Mouse (Mus musculus): ENCODE results near the gene Sept12. TPM values are rescaled to one million over a fixed set of nuclear protein-coding genes. Genes with fewer than 3 reads are reported as not detected.

Sept12 gene
- polyA plus RNA-seq, 1 experiment from 2014 or later: not detected

DNA sequence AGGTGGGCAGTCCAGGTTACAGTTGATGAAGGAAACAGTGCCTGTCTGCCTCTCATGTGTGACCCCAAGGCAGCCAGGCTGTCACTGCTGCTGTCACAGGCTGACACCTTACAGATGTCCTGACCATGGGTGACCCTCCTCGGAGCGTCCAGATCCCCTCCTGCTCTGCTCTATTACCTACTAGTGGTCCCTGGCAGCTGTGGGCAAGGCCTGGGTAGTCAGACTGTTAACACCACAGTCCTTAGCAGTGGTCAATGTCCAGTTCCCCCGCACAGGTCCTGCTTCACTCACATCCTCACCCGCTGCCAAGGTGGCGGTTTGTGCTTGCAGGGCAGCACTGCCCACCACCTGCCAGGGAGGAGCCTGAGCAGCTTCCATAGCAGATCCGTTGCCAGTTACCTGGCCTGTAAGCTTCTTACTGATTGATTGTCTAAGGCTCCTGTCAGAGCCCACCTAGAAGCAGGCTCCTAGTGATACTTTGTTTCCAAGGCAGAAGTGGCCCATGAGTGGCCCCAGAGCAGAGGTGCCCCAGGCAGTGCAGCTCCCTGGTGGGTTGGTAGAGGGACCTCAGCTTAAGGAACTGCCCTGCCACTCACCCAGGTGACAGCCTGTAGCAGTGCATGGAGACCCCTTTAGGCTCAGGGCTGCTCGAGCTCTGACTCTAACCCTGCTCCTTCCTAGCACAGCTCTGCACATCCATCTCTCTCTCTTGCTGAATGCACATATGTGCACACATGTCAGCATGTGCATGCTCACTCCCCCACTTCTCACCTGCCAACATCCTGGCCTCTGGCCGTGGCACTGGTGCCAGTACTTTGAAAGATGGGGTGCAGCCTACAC is 60.1 kb downstream of the Sept12 start:
- 94% methylated on average over 8 of the region's 8 CpGs for WGBS
- H3K4me1 ChIP-seq (ENCODE audit: control insufficient read depth, insufficient read depth, low read length): peaks cover 7% of the 10 kb centered on the region
- H3K9me3 ChIP-seq (ENCODE audit: control insufficient read depth, low read length): no peaks in the 10 kb centered on the region
- H3K27me3 ChIP-seq (ENCODE audit: control insufficient read depth, insufficient read depth, low read length): no peaks in the 10 kb centered on the region
- H3K27ac ChIP-seq (ENCODE audit: low read depth, low read length): no peak overlapping the region
- peaks cover 6% of the 10 kb centered on the region; the same call in 1 of the 2 replicates for H3K36me3 ChIP-seq (ENCODE audit: control insufficient read depth, insufficient read depth, low read length)
- ATAC-seq (ENCODE audit: low FRiP score) (no peak), DNase-seq (ENCODE audit: low spot score, missing footprints) (no peak)
- H3K9ac ChIP-seq (ENCODE audit: low read length): no peak overlapping the region
- no peak overlapping the region for H3K4me2 ChIP-seq
- no peak overlapping the region for H3K4me3 ChIP-seq (ENCODE audit: low read depth, low read length)

Other genes starting within 250 kb of the Sept12 start
- gene Cdip1, start 207.6 kb downstream of the Sept12 start, polyA plus RNA-seq (2014; fragmentation: Nextera tagmentation; extraction: Ambion mirVana): 85.7 and 85.8 TPM in 2 replicates
- 0.29 TPM in 1 of 2 replicates, not detected in the other for gene 4930562C15Rik, start 162.4 kb downstream of the Sept12 start, polyA plus RNA-seq (2014; fragmentation: Nextera tagmentation; extraction: Ambion mirVana)
- gene Ubald1, start 117.5 kb downstream of the Sept12 start, polyA plus RNA-seq (2014; fragmentation: Nextera tagmentation; extraction: Ambion mirVana): 22.1 and 22.2 TPM in 2 replicates
- gene Mgrn1, start 111.6 kb downstream of the Sept12 start, polyA plus RNA-seq (2014; fragmentation: Nextera tagmentation; extraction: Ambion mirVana): 63.8 and 66.9 TPM in 2 replicates
- gene Nudt16l1, start 59.1 kb downstream of the Sept12 start, polyA plus RNA-seq (2014; fragmentation: Nextera tagmentation; extraction: Ambion mirVana): 120 and 132 TPM in 2 replicates
- gene Anks3, start 33.6 kb downstream of the Sept12 start, polyA plus RNA-seq (2014; fragmentation: Nextera tagmentation; extraction: Ambion mirVana): 39.8 and 42.4 TPM in 2 replicates
- not detected in 2 replicates for gene Smim22, start 9.4 kb upstream of the Sept12 start, polyA plus RNA-seq (2014; fragmentation: Nextera tagmentation; extraction: Ambion mirVana)
- 67.4 and 69.3 TPM in 2 replicates for gene Rogdi, start 15.7 kb upstream of the Sept12 start, polyA plus RNA-seq (2014; fragmentation: Nextera tagmentation; extraction: Ambion mirVana)
- 168 and 179 TPM in 2 replicates for gene Glyr1, start 52.0 kb upstream of the Sept12 start, polyA plus RNA-seq (2014; fragmentation: Nextera tagmentation; extraction: Ambion mirVana)
- gene Ubn1, start 52.2 kb upstream of the Sept12 start, polyA plus RNA-seq (2014; fragmentation: Nextera tagmentation; extraction: Ambion mirVana): 22.0 and 24.1 TPM in 2 replicates
- 0.44 and 0.48 TPM in 2 replicates for gene Ppl, start 134.6 kb upstream of the Sept12 start, polyA plus RNA-seq (2014; fragmentation: Nextera tagmentation; extraction: Ambion mirVana)
- gene Sec14l5, start 149.3 kb upstream of the Sept12 start, polyA plus RNA-seq (2014; fragmentation: Nextera tagmentation; extraction: Ambion mirVana): 0.23 and 0.25 TPM in 2 replicates
- 10.7 and 10.8 TPM in 2 replicates for gene Nagpa, start 206.2 kb upstream of the Sept12 start, polyA plus RNA-seq (2014; fragmentation: Nextera tagmentation; extraction: Ambion mirVana)
- gene AU021092, start 224.4 kb upstream of the Sept12 start, polyA plus RNA-seq (2014; fragmentation: Nextera tagmentation; extraction: Ambion mirVana): 5.4 and 5.8 TPM in 2 replicates
- gene Alg1, start 235.8 kb upstream of the Sept12 start, polyA plus RNA-seq (2014; fragmentation: Nextera tagmentation; extraction: Ambion mirVana): 24.3 and 26.6 TPM in 2 replicates